Mouse (Mus musculus) lung, embryonic 14.5 days (tissue): Measurements from ENCODE around the gene Mslnl. TPM values are rescaled to one million over a fixed set of nuclear protein-coding genes. Genes with fewer than 3 reads are reported as not detected.

Source experiments
- ATAC-seq: fragments of 200-750 bp; cut with Nextera tagmentation; 2 replicates; pipeline ENCODE4 v1.8.0; 2017; ENCODE audit warnings: mild to moderate bottlenecking, moderate TSS enrichment, moderate library complexity; ENCODE audit not compliant: insufficient read depth
- DNase-seq: peaks from one replicate; pipeline ENCODE4 v3.0.0-alpha.2; 2015
- H3K27ac ChIP-seq: fragments of 300-500 bp; sonication (generic); 2 replicates; pipeline ENCODE4 v1.5.1; 2014; ENCODE audit warnings: low read depth, mild to moderate bottlenecking, moderate library complexity
- H3K27me3 ChIP-seq: fragments of 300-500 bp; sonication (generic); 2 replicates; pipeline ENCODE4 v1.6.1; 2014; ENCODE audit warnings: low read length, control low read depth; ENCODE audit not compliant: insufficient read depth
- H3K36me3 ChIP-seq: fragments of 300-500 bp; sonication (generic); 2 replicates; pipeline ENCODE4 v1.6.1; 2014; ENCODE audit warnings: control low read depth; ENCODE audit not compliant: insufficient read depth
- H3K4me1 ChIP-seq: fragments of 300-500 bp; sonication (generic); 2 replicates; pipeline ENCODE4 v1.6.1; 2014; ENCODE audit warnings: antibody characterized with exemption, control low read depth; ENCODE audit not compliant: insufficient read depth
- H3K4me2 ChIP-seq: fragments of 300-500 bp; sonication (generic); 2 replicates; pipeline ENCODE4 v1.6.1; 2014; ENCODE audit warnings: mild to moderate bottlenecking
- H3K4me3 ChIP-seq: fragments of 300-500 bp; sonication (generic); 2 replicates; pipeline ENCODE4 v1.5.1; 2014; ENCODE audit warnings: low read depth, low read length
- H3K9ac ChIP-seq: fragments of 300-500 bp; sonication (generic); 2 replicates; pipeline ENCODE4 v1.6.1; 2014
- H3K9me3 ChIP-seq: fragments of 300-500 bp; sonication (generic); 2 replicates; pipeline ENCODE4 v1.6.1; 2016; ENCODE audit warnings: low read depth, low read length, control low read depth
- CTCF ChIP-seq: IDR thresholded peaks from 2 replicates; pipeline ENCODE4 v1.5.1; 2016; ENCODE audit warnings: antibody characterized with exemption, low read depth
- WGBS: fragments of 180-500 bp; shearing (Covaris S2); extraction: QIAGEN DNeasy Blood & Tissue Kit; methylation state at CpG from one replicate; pipeline ENCODE4 v1.1.7; 2014; 5-methylcytosine and 5-hydroxymethylcytosine counted together
- polyA plus RNA-seq: library from polyadenylated mRNA; unstranded; fragments of >200 nt; fragmentation: Nextera tagmentation; extraction: Ambion mirVana; gene quantifications from 2 replicates; pipeline ENCODE4 v1.2.1, GENCODE M21; 2014

The Mslnl gene
- polyA plus RNA-seq, 1 experiment from 2014 or later = 0.24 TPM

- Histone ChIP-seq H3K27me3 (no peaks in the 10 kb centered on the region), H3K9me3 (no peaks in the 10 kb centered on the region), H3K9ac (no peak overlapping the region), H3K4me2 (no peak overlapping the region), H3K27ac (peak overlapping the region; percentile 61; the same call in 1 of the 2 replicates), H3K36me3 (no peaks in the 10 kb centered on the region), H3K4me1 (0 out of 2 replicates have a peak, but pooled peaks cover 6% of the 10 kb centered on the region), H3K4me3 (no peak overlapping the region)
- DNase-seq = peak; percentile 34
- TF ChIP-seq CTCF = no peak
- ATAC-seq = peak; percentile 79
- 12% methylated on average over 4 of the region's 4 CpGs for WGBS
Measured at GRCm38 (mm10) chr17:25755627-25756377, 20.0 kb downstream of the Mslnl start.

DNA sequence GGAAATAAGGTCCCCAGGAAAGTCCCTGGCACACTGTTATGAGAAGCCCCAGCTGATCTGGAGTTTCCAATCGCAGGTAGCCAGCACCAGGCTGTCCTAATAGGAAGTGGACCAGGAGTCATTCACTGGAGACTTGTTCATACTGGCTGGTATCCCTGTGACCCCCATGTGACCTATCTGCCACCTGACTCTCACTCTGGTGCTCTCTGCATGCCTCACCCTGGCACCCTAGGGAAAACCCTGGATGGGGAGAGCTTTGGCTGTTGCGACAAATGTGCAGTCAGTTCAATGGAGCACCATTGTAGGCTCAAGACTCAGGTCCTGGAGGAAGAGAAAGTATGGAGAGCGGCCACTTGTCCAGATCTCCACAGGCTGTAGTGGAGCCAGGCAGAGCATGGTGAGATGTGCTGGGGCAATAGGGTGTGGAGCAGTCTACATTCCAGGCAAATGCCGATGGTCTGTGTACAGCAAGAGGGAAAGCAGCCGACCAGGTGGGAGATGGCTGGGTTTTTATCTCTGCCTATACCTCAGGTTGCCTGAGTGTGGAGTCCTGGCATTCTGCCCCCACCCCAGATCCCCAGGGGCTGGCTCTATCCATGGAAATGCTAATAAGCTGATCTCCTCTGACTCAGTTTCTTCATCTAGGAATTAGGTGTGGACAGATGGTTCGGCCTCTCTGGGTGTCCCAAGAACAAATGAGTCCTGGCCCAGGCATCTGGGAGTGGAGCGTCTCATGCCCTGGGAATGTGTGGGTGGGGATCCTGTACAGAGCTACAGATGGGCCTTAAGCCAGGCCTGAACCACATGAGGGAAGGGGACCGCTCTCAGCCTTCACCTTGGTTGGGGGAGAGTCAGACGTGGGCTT, 20.8 kb downstream of the Mslnl start:
- DNase-seq = no peak
- no peak overlapping the region for H3K9ac ChIP-seq
- H3K27ac ChIP-seq = peak overlapping the region; percentile 61; the same call in 1 of the 2 replicates
- H3K36me3 ChIP-seq = no peaks in the 10 kb centered on the region
- no peak for ATAC-seq
- H3K4me3 ChIP-seq = no peak overlapping the region
- TF ChIP-seq CTCF = no peak
- 0 out of 2 replicates have a peak, but pooled peaks cover 2% of the 10 kb centered on the region for H3K4me1 ChIP-seq
- no peaks in the 10 kb centered on the region for H3K9me3 ChIP-seq
- H3K27me3 ChIP-seq = no peaks in the 10 kb centered on the region
- no peak overlapping the region for H3K4me2 ChIP-seq
- 62% methylated on average over 9 of the region's 9 CpGs for WGBS

DNA sequence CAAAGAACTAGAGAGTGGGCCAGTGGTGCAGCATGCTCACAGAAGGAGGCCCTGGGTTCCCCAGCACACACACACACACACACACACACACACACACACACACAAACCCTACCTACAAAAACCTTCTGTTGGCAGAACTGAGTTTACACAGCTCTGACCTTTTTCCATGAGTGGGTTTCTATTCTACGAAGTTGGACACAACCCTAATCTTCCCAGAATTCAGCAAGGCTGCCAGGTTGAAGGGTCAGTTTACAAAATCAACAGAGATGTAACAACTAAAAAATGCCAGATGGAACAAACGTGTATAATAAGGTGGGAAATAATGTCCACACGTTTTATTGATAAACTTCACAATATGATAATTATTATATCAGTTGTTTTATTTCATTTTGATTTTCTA, 21.8 kb downstream of the Mslnl start:
- 0 out of 2 replicates have a peak, but pooled peaks cover 2% of the 10 kb centered on the region for H3K4me1 ChIP-seq
- H3K27me3 ChIP-seq = no peaks in the 10 kb centered on the region
- no peak overlapping the region for H3K9ac ChIP-seq
- TF ChIP-seq CTCF = no peak
- no peak overlapping the region for H3K4me2 ChIP-seq
- 45% methylated on average over 3 of the region's 3 CpGs for WGBS
- DNase-seq = no peak
- no peak overlapping the region for H3K4me3 ChIP-seq
- H3K36me3 ChIP-seq = no peaks in the 10 kb centered on the region
- H3K9me3 ChIP-seq = no peaks in the 10 kb centered on the region
- no peak for ATAC-seq
- H3K27ac ChIP-seq = no peak overlapping the region

DNA sequence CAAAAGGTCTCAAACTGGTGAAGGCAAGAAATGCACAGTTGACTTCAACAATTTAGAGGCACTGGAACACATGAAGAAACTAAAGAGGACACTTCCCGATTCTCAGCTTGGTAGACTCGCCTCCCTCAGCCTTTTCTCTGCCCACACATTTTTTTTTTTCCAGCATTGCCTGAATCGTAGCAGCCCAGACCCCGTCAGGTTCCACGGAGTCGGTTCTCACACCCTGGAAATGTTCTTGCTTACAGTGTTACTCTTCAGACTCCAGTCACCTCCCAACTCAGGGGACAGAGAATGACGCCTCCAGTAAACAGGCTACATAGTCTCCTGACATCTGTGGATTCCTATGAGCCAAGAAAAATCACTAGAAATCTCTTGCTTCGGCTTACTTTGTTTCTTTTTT, 24.3 kb downstream of the Mslnl start:
- Histone ChIP-seq H3K9ac (no peak overlapping the region), H3K4me3 (no peak overlapping the region), H3K27me3 (no peaks in the 10 kb centered on the region), H3K27ac (no peak overlapping the region), H3K9me3 (no peaks in the 10 kb centered on the region), H3K36me3 (no peaks in the 10 kb centered on the region), H3K4me1 (0 out of 2 replicates have a peak, but pooled peaks cover 2% of the 10 kb centered on the region), H3K4me2 (no peak overlapping the region)
- WGBS = 67% methylated on average over 8 of the region's 8 CpGs
- no peak for TF ChIP-seq CTCF
- DNase-seq = no peak
- ATAC-seq = no peak

DNA sequence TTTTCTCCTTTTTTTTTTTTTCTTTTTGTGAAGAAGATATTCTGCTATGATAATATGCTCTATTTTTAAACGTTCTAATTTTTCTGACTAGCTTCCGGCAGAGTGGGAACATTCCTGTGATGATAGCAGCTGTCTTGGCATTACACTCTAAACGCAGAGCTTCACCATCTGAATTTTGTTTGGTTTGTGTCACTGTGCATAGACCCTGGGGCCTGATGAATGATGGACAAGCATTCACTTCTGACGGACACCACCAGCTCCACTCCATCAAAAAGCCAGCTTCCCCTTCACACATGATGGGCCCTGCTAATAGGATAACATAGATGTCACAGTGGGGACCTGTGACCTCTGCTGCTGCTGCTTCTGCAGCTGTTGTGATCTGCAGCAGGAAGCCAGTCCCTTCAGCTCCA, 25.7 kb downstream of the Mslnl start:
- WGBS = 16% methylated on average over 4 of the region's 4 CpGs

GRCm38 (mm10) chr17:25762591-25762990, 26.7 kb downstream of the Mslnl start:
- no peak for DNase-seq
- H3K36me3 ChIP-seq = no peaks in the 10 kb centered on the region
- 38% methylated on average over 3 of the region's 3 CpGs for WGBS
- no peak overlapping the region for H3K27ac ChIP-seq
- H3K27me3 ChIP-seq = no peaks in the 10 kb centered on the region
- no peak overlapping the region for H3K9ac ChIP-seq
- H3K4me1 ChIP-seq = no peaks in the 10 kb centered on the region
- no peak for ATAC-seq
- H3K4me2 ChIP-seq = no peak overlapping the region
- no peaks in the 10 kb centered on the region for H3K9me3 ChIP-seq
- no peak overlapping the region for H3K4me3 ChIP-seq
- TF ChIP-seq CTCF = no peak

More for the DNA sequence above, 25.7 kb downstream of the Mslnl start:
- Histone ChIP-seq H3K36me3 (no peaks in the 10 kb centered on the region), H3K4me3 (no peak overlapping the region), H3K9ac (no peak overlapping the region), H3K27me3 (no peaks in the 10 kb centered on the region), H3K4me2 (no peak overlapping the region), H3K9me3 (no peaks in the 10 kb centered on the region), H3K4me1 (no peaks in the 10 kb centered on the region), H3K27ac (no peak overlapping the region)
- TF ChIP-seq CTCF = no peak
- ATAC-seq (no peak), DNase-seq (no peak)

- Histone ChIP-seq H3K4me3 (no peak overlapping the region), H3K27me3 (no peaks in the 10 kb centered on the region), H3K27ac (no peak overlapping the region), H3K36me3 (no peaks in the 10 kb centered on the region), H3K4me1 (no peaks in the 10 kb centered on the region), H3K9me3 (no peaks in the 10 kb centered on the region), H3K4me2 (no peak overlapping the region), H3K9ac (no peak overlapping the region)
- WGBS = 67% methylated on average over 5 of the region's 5 CpGs
- no peak for TF ChIP-seq CTCF
- ATAC-seq (no peak), DNase-seq (no peak)
Measured at GRCm38 (mm10) chr17:25765886-25766285, 30.0 kb downstream of the Mslnl start.
